Mouse (Mus musculus): Measurements from ENCODE around the gene Wbp1. TPM values are rescaled to one million over a fixed set of nuclear protein-coding genes. Genes with fewer than 3 reads are reported as not detected.

Wbp1 gene
- polyA plus RNA-seq, 1 experiment = 82.4 TPM

DNA sequence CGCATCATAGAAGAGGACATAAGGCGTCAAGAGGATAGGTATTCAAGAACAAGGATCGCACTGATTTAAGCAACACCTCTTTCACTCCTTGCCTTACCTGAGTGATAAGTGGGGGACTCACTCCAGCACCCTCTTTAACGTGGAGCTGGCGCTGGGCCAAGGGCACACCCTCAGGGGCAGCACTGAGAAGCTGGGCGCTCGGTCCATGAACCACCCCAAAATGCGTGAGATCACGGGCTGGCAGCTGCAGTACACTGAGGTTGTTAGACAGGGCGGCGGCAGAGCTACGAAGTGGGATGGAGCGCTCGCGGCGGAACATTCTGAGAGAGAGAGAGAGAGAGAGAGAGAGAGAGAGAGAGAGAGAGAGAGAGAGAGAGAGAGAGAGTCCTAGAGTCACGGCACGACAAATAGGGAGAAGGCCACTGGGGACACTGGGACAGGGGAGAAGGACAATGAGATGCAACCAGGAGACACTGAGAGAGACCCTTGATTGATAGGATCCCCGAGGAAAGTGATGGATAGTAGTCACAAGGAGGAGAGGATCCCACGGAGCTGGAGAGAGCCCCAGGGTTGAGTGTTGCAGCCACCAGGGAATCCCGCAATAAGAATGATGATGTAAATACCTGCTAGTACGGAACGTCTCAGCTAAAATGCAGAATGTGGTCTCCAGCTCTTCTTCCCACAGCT is 34.3 kb upstream of the Wbp1 start:
- H3K36me3 ChIP-seq (ENCODE audit: control insufficient read depth, insufficient read depth) = peaks cover 18% of the 10 kb centered on the region
- peaks cover 2% of the 10 kb centered on the region for H3K79me3 ChIP-seq (ENCODE audit: low read depth)
- TF ChIP-seq FOSL1 (IDR thresholded peaks at IDR 0.05; ENCODE audit: insufficient read depth, low read length, poor library complexity, severe bottlenecking) (no peak), MAX (IDR thresholded peaks at IDR 0.05) (no peak), USF1 (IDR thresholded peaks at IDR 0.05; ENCODE audit: low read depth) (no peak), MYOG (IDR thresholded peaks at IDR 0.05; ENCODE audit: control insufficient read depth, extremely low read depth, insufficient read length) (no peak), MYOD1 (IDR thresholded peaks at IDR 0.05; ENCODE audit: control insufficient read depth, insufficient read length, low read depth) (no peak), CTCF (IDR thresholded peaks at IDR 0.05; ENCODE audit: control insufficient read depth, insufficient read depth, insufficient read length) (no peak), CEBPB (IDR thresholded peaks at IDR 0.05; ENCODE audit: low read depth) (no peak)
- H3ac ChIP-seq (ENCODE audit: control insufficient read depth, insufficient read length, low read depth) = peak overlapping the region; percentile 65
- no peaks in the 10 kb centered on the region for H3K79me2 ChIP-seq (ENCODE audit: control insufficient read depth, insufficient read depth)
- peaks cover under 1% of the 10 kb centered on the region for H3K27me3 ChIP-seq (ENCODE audit: control insufficient read depth, insufficient read depth, insufficient read length)
- H3K4me3 ChIP-seq (ENCODE audit: insufficient read depth, poor library complexity, severe bottlenecking) = peak overlapping the region; percentile 47

DNA sequence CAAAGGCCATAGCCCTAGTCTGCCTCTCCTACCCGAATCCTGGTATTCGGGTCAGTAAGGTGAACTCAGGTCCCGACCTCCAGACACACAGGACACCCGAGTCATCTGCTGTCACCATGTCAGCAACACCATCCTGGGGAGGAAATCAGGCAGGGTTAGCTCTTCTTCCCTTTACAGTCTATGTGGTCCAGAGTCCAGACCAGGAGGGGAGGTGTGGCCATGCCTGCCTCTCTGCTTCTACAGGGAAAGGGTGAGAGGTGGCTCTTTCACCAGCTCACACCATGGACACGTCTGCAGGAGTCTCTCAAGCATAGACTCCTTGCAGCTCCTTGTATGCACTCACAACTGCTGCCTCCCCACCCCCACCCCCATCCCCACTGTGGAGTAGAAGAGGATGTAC is 32.1 kb upstream of the Wbp1 start:
- TF ChIP-seq MYOG (IDR thresholded peaks at IDR 0.05; ENCODE audit: control insufficient read depth, extremely low read depth, insufficient read length) (no peak), MAX (IDR thresholded peaks at IDR 0.05) (no peak), CTCF (IDR thresholded peaks at IDR 0.05; ENCODE audit: control insufficient read depth, insufficient read depth, insufficient read length) (no peak), CEBPB (IDR thresholded peaks at IDR 0.05; ENCODE audit: low read depth) (no peak), USF1 (IDR thresholded peaks at IDR 0.05; ENCODE audit: low read depth) (no peak), FOSL1 (IDR thresholded peaks at IDR 0.05; ENCODE audit: insufficient read depth, low read length, poor library complexity, severe bottlenecking) (no peak), MYOD1 (IDR thresholded peaks at IDR 0.05; ENCODE audit: control insufficient read depth, insufficient read length, low read depth) (no peak)
- Histone ChIP-seq H3K4me3 (ENCODE audit: insufficient read depth, poor library complexity, severe bottlenecking) (no peak overlapping the region), H3ac (ENCODE audit: control insufficient read depth, insufficient read length, low read depth) (no peak overlapping the region), H3K36me3 (ENCODE audit: control insufficient read depth, insufficient read depth) (peaks cover 23% of the 10 kb centered on the region), H3K79me2 (ENCODE audit: control insufficient read depth, insufficient read depth) (no peaks in the 10 kb centered on the region), H3K79me3 (ENCODE audit: low read depth) (peaks cover 2% of the 10 kb centered on the region), H3K27me3 (ENCODE audit: control insufficient read depth, insufficient read depth, insufficient read length) (no peaks in the 10 kb centered on the region)

DNA sequence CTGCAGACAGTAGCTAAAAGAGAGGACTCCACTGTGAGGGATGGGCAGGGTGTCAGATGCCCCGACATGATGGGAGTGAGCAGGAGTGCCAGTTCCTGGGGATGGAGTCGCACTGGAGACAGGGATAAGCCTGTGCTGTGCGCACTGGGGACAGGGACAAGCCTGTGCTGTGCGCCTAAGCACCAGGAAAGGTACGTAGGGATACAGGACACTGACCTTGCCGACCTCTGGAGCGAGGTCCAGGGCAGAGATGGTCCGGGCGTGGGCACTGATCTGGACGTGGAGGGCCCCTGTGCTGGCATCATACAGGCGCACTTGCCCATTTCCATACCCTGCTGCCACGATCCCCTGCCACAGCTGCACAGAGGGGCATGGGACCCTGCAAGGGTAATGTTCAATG is 31.7 kb upstream of the Wbp1 start:
- no peak overlapping the region for H3ac ChIP-seq (ENCODE audit: control insufficient read depth, insufficient read length, low read depth)
- H3K27me3 ChIP-seq (ENCODE audit: control insufficient read depth, insufficient read depth, insufficient read length) = no peaks in the 10 kb centered on the region
- no peak overlapping the region for H3K4me3 ChIP-seq (ENCODE audit: insufficient read depth, poor library complexity, severe bottlenecking)

DNA sequence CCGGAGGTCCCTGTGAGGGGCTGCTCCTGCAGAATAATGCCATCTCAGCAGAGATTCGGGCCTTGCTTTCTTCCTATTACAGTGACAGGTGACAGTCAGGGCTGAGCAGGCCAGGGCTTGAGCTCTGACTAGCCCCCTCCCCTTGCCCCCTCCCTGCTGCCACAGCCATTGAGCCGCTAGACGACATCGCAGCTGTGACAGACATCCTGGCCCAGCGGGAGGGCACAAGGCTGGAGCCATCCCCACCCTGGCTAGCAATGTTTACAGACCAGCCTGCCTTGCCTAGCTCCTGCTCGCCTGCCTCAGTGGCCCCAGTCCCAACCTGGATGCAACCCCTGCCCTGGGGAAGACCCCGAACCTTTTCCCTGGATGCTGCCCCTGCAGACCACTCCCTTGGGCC is 30.4 kb upstream of the Wbp1 start:
- Histone ChIP-seq H3K27me3 (ENCODE audit: control insufficient read depth, insufficient read depth, insufficient read length) (no peaks in the 10 kb centered on the region), H3K36me3 (ENCODE audit: control insufficient read depth, insufficient read depth) (peaks cover 40% of the 10 kb centered on the region), H3ac (ENCODE audit: control insufficient read depth, insufficient read length, low read depth) (no peak overlapping the region), H3K4me3 (ENCODE audit: insufficient read depth, poor library complexity, severe bottlenecking) (no peak overlapping the region), H3K79me2 (ENCODE audit: control insufficient read depth, insufficient read depth) (peaks cover 5% of the 10 kb centered on the region), H3K79me3 (ENCODE audit: low read depth) (peaks cover 2% of the 10 kb centered on the region)
- TF ChIP-seq CTCF (IDR thresholded peaks at IDR 0.05; ENCODE audit: control insufficient read depth, insufficient read depth, insufficient read length) = no peak
- no peak for TF ChIP-seq MYOD1 (IDR thresholded peaks at IDR 0.05; ENCODE audit: control insufficient read depth, insufficient read length, low read depth)
- no peak for TF ChIP-seq MYOG (IDR thresholded peaks at IDR 0.05; ENCODE audit: control insufficient read depth, extremely low read depth, insufficient read length)
- no peak for TF ChIP-seq CEBPB (IDR thresholded peaks at IDR 0.05; ENCODE audit: low read depth)
- TF ChIP-seq MAX (IDR thresholded peaks at IDR 0.05) = no peak
- no peak for TF ChIP-seq FOSL1 (IDR thresholded peaks at IDR 0.05; ENCODE audit: insufficient read depth, low read length, poor library complexity, severe bottlenecking)
- TF ChIP-seq USF1 (IDR thresholded peaks at IDR 0.05; ENCODE audit: low read depth) = no peak

More for the DNA sequence above, 31.7 kb upstream of the Wbp1 start:
- no peaks in the 10 kb centered on the region for H3K79me2 ChIP-seq (ENCODE audit: control insufficient read depth, insufficient read depth)
- TF ChIP-seq MYOG (IDR thresholded peaks at IDR 0.05; ENCODE audit: control insufficient read depth, extremely low read depth, insufficient read length) (no peak), MYOD1 (IDR thresholded peaks at IDR 0.05; ENCODE audit: control insufficient read depth, insufficient read length, low read depth) (no peak), CTCF (IDR thresholded peaks at IDR 0.05; ENCODE audit: control insufficient read depth, insufficient read depth, insufficient read length) (no peak), MAX (IDR thresholded peaks at IDR 0.05) (no peak), FOSL1 (IDR thresholded peaks at IDR 0.05; ENCODE audit: insufficient read depth, low read length, poor library complexity, severe bottlenecking) (no peak), CEBPB (IDR thresholded peaks at IDR 0.05; ENCODE audit: low read depth) (no peak), USF1 (IDR thresholded peaks at IDR 0.05; ENCODE audit: low read depth) (no peak)
- H3K79me3 ChIP-seq (ENCODE audit: low read depth) = peaks cover 2% of the 10 kb centered on the region
- H3K36me3 ChIP-seq (ENCODE audit: control insufficient read depth, insufficient read depth) = peaks cover 27% of the 10 kb centered on the region

DNA sequence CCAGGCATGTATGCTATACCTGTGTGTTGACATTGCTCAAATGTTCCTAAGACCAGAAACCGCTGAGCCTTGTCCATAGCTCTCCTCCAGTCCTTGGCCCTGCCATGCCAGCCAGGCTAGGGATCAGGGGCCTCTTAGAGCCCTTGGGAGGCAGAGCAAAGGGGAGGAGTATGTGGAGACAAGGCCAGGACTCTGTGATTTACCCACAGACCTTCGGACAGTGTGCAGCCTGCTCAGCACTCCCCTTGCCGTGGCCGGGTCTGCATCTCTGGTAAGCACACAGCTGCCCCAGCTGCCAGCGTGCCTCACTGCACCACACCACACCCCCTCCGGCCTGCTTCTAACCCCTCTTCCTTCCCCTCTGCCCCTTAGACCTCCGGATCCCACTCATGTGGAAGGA is 25.9 kb upstream of the Wbp1 start:
- no peak for TF ChIP-seq MYOD1 (IDR thresholded peaks at IDR 0.05; ENCODE audit: control insufficient read depth, insufficient read length, low read depth)
- no peak for TF ChIP-seq CTCF (IDR thresholded peaks at IDR 0.05; ENCODE audit: control insufficient read depth, insufficient read depth, insufficient read length)
- no peak for TF ChIP-seq CEBPB (IDR thresholded peaks at IDR 0.05; ENCODE audit: low read depth)
- TF ChIP-seq FOSL1 (IDR thresholded peaks at IDR 0.05; ENCODE audit: insufficient read depth, low read length, poor library complexity, severe bottlenecking) = no peak
- TF ChIP-seq MYOG (IDR thresholded peaks at IDR 0.05; ENCODE audit: control insufficient read depth, extremely low read depth, insufficient read length) = no peak
- TF ChIP-seq MAX (IDR thresholded peaks at IDR 0.05) = no peak
- no peak for TF ChIP-seq USF1 (IDR thresholded peaks at IDR 0.05; ENCODE audit: low read depth)
- no peak overlapping the region for H3K4me3 ChIP-seq (ENCODE audit: insufficient read depth, poor library complexity, severe bottlenecking)
- no peak overlapping the region for H3ac ChIP-seq (ENCODE audit: control insufficient read depth, insufficient read length, low read depth)
- no peaks in the 10 kb centered on the region for H3K27me3 ChIP-seq (ENCODE audit: control insufficient read depth, insufficient read depth, insufficient read length)
- peaks cover 10% of the 10 kb centered on the region for H3K79me3 ChIP-seq (ENCODE audit: low read depth)
- H3K79me2 ChIP-seq (ENCODE audit: control insufficient read depth, insufficient read depth) = peaks cover 40% of the 10 kb centered on the region
- peaks cover 37% of the 10 kb centered on the region for H3K36me3 ChIP-seq (ENCODE audit: control insufficient read depth, insufficient read depth)
